Mouse (Mus musculus) bone marrow macrophage, adult 2 months (primary cell): ENCODE measurements around the gene Col6a3. TPM values are rescaled to one million over a fixed set of nuclear protein-coding genes. Genes with fewer than 3 reads are reported as not detected.

Experiments
- H3K27ac ChIP-seq: 2 replicates; pipeline ENCODE4 v1.5.1; 2012; ENCODE audit warnings: low read depth, low read length; ENCODE audit not compliant: insufficient read depth
- H3K4me1 ChIP-seq: 2 replicates; pipeline ENCODE4 v1.6.1; 2012; ENCODE audit warnings: low read length; ENCODE audit not compliant: control insufficient read depth, insufficient read depth
- H3K4me3 ChIP-seq: 2 replicates; pipeline ENCODE4 v1.5.1; 2012; ENCODE audit warnings: mild to moderate bottlenecking, low read length, moderate library complexity; ENCODE audit not compliant: insufficient read depth
- CTCF ChIP-seq: IDR thresholded peaks from 2 replicates; pipeline ENCODE4 v1.5.1; 2012; ENCODE audit warnings: low read depth, mild to moderate bottlenecking, low read length, moderate library complexity
- POLR2A ChIP-seq: IDR thresholded peaks from 2 replicates; pipeline ENCODE4 v1.6.1; 2012; ENCODE audit warnings: mild to moderate bottlenecking, low read depth, low read length, borderline replicate concordance
- polyA plus RNA-seq: library from polyadenylated mRNA; stranded (reverse); fragments of >200 nt; gene quantifications from 2 replicates; pipeline ENCODE4 v1.2.4, GENCODE M21; 2012; ENCODE audit not compliant: missing spikeins, insufficient read depth, insufficient read length

Col6a3 gene
- polyA plus RNA-seq, 1 experiment = 1.7 TPM

DNA sequence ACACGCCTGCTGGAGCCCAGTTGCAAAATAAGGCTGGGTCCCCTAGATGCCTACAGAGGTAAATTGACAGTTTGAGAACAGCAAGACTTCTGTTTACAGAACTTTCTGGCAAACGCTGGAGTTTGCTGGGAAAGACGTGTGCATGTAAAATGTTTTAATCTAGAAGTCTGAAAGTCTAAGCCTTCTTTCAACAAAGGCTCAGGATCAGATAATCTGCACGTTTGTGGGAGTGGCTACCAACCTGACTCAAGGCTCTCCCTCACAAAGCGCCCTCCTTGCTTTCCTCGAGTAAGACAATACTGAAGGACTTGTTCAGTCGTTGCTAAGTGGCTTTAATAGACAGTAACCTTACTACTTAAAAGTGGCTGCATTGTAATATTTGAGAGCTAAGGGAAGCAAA, 74.5 kb downstream of the Col6a3 start:
- Histone ChIP-seq H3K27ac (no peak overlapping the region), H3K4me1 (no peaks in the 10 kb centered on the region), H3K4me3 (no peak overlapping the region)
- TF ChIP-seq CTCF (no peak), POLR2A (no peak)

DNA sequence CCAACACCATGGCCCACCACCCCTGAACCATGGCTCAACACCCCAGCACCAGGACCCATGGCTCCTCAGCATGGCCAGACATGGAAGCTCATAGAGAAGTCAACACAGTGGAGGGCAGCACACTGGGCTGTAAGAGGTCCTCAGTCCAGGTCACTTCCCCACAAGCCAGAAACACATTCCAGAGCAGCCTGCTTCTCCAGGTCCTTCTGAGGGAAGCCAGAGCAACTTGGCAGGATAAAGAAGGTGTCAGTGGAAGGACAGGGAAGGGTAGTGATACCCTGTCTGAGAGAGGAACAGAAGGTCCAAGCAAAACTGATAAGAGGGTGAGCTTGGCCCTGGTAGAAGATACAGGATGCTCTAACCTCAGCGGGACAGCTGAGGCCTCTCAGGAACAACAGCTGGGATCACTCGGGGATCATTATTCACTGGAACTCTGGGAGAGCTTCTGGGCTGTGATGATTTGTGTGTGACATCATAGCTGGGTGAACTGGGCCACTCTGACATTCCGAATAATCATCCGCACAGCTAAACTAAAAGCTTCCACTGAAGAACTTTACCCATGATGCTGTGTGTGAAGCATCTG, 85.6 kb downstream of the Col6a3 start:
- no peak for TF ChIP-seq POLR2A
- no peak for TF ChIP-seq CTCF
- Histone ChIP-seq H3K4me3 (no peak overlapping the region), H3K4me1 (no peaks in the 10 kb centered on the region), H3K27ac (no peak overlapping the region)

DNA sequence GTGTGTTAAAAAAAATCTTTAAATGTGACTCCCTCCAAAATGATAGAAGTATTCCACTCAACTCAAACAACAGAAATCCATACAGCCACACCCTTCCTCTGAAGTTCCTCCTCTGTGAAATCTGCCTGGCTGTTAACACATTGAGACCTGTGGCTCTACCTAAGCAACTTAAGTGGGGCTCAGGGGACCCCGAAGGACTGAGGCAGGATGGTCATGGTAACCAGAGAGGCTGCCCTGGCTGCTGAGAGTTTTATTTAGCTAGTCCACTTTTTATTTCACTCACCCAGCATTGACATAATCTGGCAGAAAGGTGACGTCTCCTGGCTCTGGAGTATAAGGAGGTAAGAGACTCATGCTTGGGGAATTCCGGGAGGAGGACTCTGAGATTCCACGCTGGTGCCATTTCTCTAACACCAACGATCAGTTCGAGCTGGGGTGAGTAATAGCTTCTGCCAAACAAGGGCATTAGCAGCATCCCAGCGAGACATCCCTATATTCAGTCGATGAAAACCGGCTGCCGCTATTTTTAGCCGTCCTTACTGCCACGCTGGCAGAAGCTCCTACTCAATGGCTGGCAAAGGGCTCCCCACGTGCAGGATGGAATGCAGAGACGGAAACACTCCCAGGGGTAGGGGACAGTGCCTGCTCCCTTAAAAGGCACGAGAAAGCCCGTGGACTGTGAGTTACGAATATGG, 89.8 kb downstream of the Col6a3 start:
- TF ChIP-seq POLR2A (no peak), CTCF (no peak)
- Histone ChIP-seq H3K4me3 (no peak overlapping the region), H3K27ac (no peak overlapping the region), H3K4me1 (no peaks in the 10 kb centered on the region)

DNA sequence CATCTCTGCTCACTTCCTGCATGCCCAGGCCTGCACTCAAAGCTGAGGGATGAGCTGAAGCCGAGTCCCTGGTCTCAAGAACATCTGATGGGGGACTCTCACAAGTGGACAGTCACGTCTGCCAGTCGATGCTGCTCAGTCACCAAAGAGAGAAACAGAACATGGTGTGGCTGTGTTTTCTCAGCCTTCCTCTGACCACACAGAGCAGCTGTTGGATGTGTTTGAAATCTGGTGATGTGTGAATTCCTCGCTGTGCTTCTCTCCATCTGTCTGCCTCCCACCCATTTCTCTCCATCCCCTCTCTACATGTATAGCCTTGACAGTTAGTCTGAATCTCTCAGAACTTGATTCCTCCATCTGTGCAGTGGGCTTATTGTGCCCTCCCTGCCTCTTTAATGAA, 92.5 kb downstream of the Col6a3 start:
- H3K27ac ChIP-seq = no peak overlapping the region
- H3K4me1 ChIP-seq = no peaks in the 10 kb centered on the region
- TF ChIP-seq POLR2A = no peak
- no peak for TF ChIP-seq CTCF
- no peak overlapping the region for H3K4me3 ChIP-seq

DNA sequence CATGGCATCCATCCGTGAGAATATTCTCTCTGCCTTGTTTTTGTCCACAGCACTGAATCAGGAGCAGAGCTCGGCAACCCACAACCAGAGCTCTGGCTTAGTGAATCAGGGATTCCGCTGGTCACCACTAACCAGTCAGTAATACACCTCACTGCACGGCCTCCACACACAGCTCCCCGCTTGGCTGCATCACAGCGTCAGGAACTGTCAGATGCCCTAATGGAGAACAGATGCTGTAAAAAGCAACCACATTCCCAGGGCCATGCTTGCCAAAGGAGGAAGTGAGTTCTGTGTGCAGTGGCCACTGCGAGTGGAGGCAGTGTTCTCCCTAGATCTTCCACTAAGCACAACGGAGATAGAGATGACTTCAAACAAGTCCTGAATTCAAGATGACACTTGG, 93.6 kb downstream of the Col6a3 start:
- TF ChIP-seq CTCF (no peak), POLR2A (no peak)
- no peak overlapping the region for H3K27ac ChIP-seq
- no peak overlapping the region for H3K4me3 ChIP-seq
- H3K4me1 ChIP-seq = no peaks in the 10 kb centered on the region

DNA sequence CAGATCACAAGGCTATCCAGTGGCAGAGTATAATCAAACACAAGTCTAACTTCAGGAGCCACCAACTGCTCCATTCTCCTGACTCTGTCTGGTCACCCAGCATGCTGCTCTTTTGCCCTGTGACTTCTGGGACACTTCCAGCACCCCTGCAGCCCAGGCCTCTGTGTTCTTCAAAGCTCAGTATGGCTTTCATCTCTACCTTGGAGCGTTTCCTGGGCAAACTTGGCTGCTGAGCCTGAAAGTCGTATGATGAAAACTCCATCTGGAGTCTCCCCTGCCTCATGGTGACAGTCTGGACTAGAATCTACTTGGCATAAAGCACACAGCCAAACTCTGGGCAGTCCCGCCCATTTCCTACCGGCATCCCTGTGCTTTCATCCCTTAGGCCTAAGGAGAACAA, 95.2 kb downstream of the Col6a3 start:
- Histone ChIP-seq H3K4me3 (no peak overlapping the region), H3K4me1 (no peaks in the 10 kb centered on the region), H3K27ac (no peak overlapping the region)
- TF ChIP-seq CTCF (no peak), POLR2A (no peak)

DNA sequence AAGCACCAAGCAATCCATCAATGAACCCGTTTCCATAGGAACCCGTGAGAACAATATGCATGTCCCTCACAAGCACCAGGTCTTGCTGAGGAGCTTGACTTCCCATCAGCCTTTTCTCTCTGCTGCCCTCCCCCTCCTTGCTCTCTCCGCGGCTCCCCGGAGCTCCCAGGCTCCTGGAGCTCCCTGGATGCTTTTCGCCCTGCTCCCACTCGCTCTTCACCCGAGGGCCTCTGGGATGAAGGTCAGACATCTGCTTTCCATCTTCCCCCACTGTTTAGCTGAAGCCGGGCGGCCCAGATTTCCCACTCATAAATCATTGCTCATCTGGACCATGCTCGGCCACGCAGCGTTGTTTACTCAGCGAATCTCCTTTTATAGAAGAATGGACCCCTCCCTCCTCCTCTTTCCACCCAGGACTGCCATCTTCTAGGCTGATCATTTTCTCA, 99.8 kb downstream of the Col6a3 start:
- TF ChIP-seq POLR2A (no peak), CTCF (no peak)
- Histone ChIP-seq H3K4me1 (no peaks in the 10 kb centered on the region), H3K4me3 (no peak overlapping the region), H3K27ac (no peak overlapping the region)

DNA sequence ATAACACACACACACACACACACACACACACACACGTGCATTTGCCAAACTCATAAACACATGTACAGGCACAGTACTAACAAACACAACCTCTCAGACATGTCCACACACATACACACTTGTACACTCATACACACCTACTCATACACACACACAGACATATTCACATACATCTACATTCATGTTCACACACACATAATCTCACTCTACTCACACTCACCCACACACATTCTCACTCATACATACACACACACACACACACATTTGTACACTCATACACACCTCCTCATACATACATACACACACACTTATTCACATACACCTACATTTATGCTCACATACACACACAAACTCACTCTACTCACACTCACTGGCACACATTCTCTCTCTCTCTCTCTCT, 100.3 kb downstream of the Col6a3 start:
- Histone ChIP-seq H3K4me3 (no peak overlapping the region), H3K4me1 (no peaks in the 10 kb centered on the region), H3K27ac (no peak overlapping the region)
- no peak for TF ChIP-seq POLR2A
- TF ChIP-seq CTCF = no peak

DNA sequence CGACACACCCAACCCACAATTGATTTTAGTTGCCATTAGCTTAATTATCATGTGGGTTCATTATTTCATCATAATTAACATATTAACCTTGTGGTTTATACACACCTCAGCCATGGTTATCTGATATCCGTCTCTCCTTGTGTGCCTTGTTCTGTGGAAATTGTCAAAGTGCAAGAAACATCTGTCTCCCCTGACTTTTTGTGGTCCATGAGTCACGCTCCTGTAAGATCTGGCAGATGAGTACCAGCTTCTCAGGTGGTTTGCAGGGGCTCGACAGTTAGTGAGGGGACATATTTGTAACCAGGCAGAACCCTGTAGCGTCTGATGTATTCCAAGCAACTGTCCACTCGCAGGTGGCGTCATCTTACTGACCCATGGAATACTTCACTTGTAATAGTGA, 101.1 kb downstream of the Col6a3 start:
- no peak for TF ChIP-seq CTCF
- TF ChIP-seq POLR2A = no peak
- H3K4me3 ChIP-seq = no peak overlapping the region
- no peak overlapping the region for H3K27ac ChIP-seq
- H3K4me1 ChIP-seq = no peaks in the 10 kb centered on the region
